Mouse (Mus musculus) thymus, postnatal 14 days (tissue): ENCODE results near the gene Myg1.

Experiments
- DNase-seq: peaks from one replicate; pipeline ENCODE4 v3.0.0; 2021

Gene Myg1

GRCm38 (mm10) chr15:102331610-102332015, at the start of gene Myg1:
Gene Myg1, plus strand, starts transcription at chr15:102331709.
- DNase-seq: peak; percentile 89

GRCm38 (mm10) chr15:102282463-102283292, 48.8 kb upstream of the Myg1 start:
- DNase-seq: no peak

- DNase-seq: no peak
These were observed 47.9 kb upstream of the Myg1 start for GRCm38 (mm10) chr15:102283648-102284047.

- DNase-seq: peak; percentile 56
These were observed 44.1 kb upstream of the Myg1 start for GRCm38 (mm10) chr15:102287395-102287794.

GRCm38 (mm10) chr15:102295633-102296367, 35.7 kb upstream of the Myg1 start, which contains the start of gene Espl1:
Gene Espl1, plus strand, starts transcription at chr15:102296266.
- peak; percentile 96 for DNase-seq

GRCm38 (mm10) chr15:102296368-102297006, 35.0 kb upstream of the Myg1 start:
- no peak for DNase-seq

GRCm38 (mm10) chr15:102302542-102302941, 29.0 kb upstream of the Myg1 start:
- DNase-seq: no peak

- DNase-seq: no peak
These were observed 22.8 kb upstream of the Myg1 start for GRCm38 (mm10) chr15:102308717-102309116.

GRCm38 (mm10) chr15:102310074-102310845, 21.2 kb upstream of the Myg1 start:
- no peak for DNase-seq

- DNase-seq: no peak
These were observed 20.0 kb upstream of the Myg1 start for GRCm38 (mm10) chr15:102311489-102311888.

GRCm38 (mm10) chr15:102315292-102315691, 16.2 kb upstream of the Myg1 start:
- DNase-seq: no peak

GRCm38 (mm10) chr15:102316263-102316662, 15.2 kb upstream of the Myg1 start:
- DNase-seq: peak; percentile 71

GRCm38 (mm10) chr15:102324654-102325473, 6.6 kb upstream of the Myg1 start:
- DNase-seq: no peak

GRCm38 (mm10) chr15:102326022-102326576, 5.4 kb upstream of the Myg1 start, which contains the start of gene Pfdn5:
Gene Pfdn5, plus strand, starts transcription at chr15:102326116.
- peak; percentile 89 for DNase-seq

GRCm38 (mm10) chr15:102326892-102327291, 4.6 kb upstream of the Myg1 start:
- no peak for DNase-seq

- DNase-seq: no peak
These were observed 3.7 kb downstream of the Myg1 start for GRCm38 (mm10) chr15:102335254-102335653.

GRCm38 (mm10) chr15:102335925-102336324, 4.4 kb downstream of the Myg1 start:
- peak; percentile 64 for DNase-seq

GRCm38 (mm10) chr15:102336946-102337345, 5.4 kb downstream of the Myg1 start:
- DNase-seq: no peak

- DNase-seq: no peak
These were observed 8.1 kb downstream of the Myg1 start for GRCm38 (mm10) chr15:102339612-102340011.

GRCm38 (mm10) chr15:102341580-102341979, 10.1 kb downstream of the Myg1 start:
- peak; percentile 60 for DNase-seq

- no peak for DNase-seq
These were observed 13.0 kb downstream of the Myg1 start for GRCm38 (mm10) chr15:102344490-102344889.
